Mouse (Mus musculus): ENCODE measurements around the gene Birc2. TPM values are rescaled to one million over a fixed set of nuclear protein-coding genes. Genes with fewer than 3 reads are reported as not detected.

Birc2 gene
- total RNA-seq, 2 experiments from 2014 or later, result 29.4 to 35.0 TPM

GRCm38 (mm10) chr9:7789764-7790575 is 46.9 kb downstream of the Birc2 start:
- peak; percentile 30; the same call in 1 of the 2 replicates for ATAC-seq (replicated peaks; ENCODE audit: low FRiP score, poor library complexity, severe bottlenecking)

GRCm38 (mm10) chr9:7788411-7788810 is 48.5 kb downstream of the Birc2 start:
- no peak for ATAC-seq (replicated peaks; ENCODE audit: low FRiP score, poor library complexity, severe bottlenecking)

GRCm38 (mm10) chr9:7786086-7786485 is 50.8 kb downstream of the Birc2 start:
- no peak for ATAC-seq (replicated peaks; ENCODE audit: low FRiP score, poor library complexity, severe bottlenecking)

- no peak for ATAC-seq (replicated peaks; ENCODE audit: low FRiP score, poor library complexity, severe bottlenecking)
These were observed 51.5 kb downstream of the Birc2 start for GRCm38 (mm10) chr9:7785396-7785795.

GRCm38 (mm10) chr9:7784615-7785012 is 52.2 kb downstream of the Birc2 start:
- no peak for ATAC-seq (replicated peaks; ENCODE audit: low FRiP score, poor library complexity, severe bottlenecking)

- no peak for ATAC-seq (replicated peaks; ENCODE audit: low FRiP score, poor library complexity, severe bottlenecking)
These were observed 52.8 kb downstream of the Birc2 start for GRCm38 (mm10) chr9:7783823-7784614.

- peak; percentile 67 for ATAC-seq (replicated peaks; ENCODE audit: low FRiP score, poor library complexity, severe bottlenecking)
These were observed 56.4 kb downstream of the Birc2 start for GRCm38 (mm10) chr9:7780250-7781150.

- ATAC-seq (replicated peaks; ENCODE audit: low FRiP score, poor library complexity, severe bottlenecking), result no peak
These were observed 57.1 kb downstream of the Birc2 start for GRCm38 (mm10) chr9:7779786-7780185.

GRCm38 (mm10) chr9:7778771-7779170 is 58.1 kb downstream of the Birc2 start:
- ATAC-seq (replicated peaks; ENCODE audit: low FRiP score, poor library complexity, severe bottlenecking), result no peak

- ATAC-seq (replicated peaks; ENCODE audit: low FRiP score, poor library complexity, severe bottlenecking), result no peak
These were observed 59.2 kb downstream of the Birc2 start for GRCm38 (mm10) chr9:7777652-7778051.

GRCm38 (mm10) chr9:7776940-7777339 is 59.9 kb downstream of the Birc2 start:
- ATAC-seq (replicated peaks; ENCODE audit: low FRiP score, poor library complexity, severe bottlenecking), result no peak

GRCm38 (mm10) chr9:7775986-7776385 is 60.9 kb downstream of the Birc2 start:
- no peak for ATAC-seq (replicated peaks; ENCODE audit: low FRiP score, poor library complexity, severe bottlenecking)

GRCm38 (mm10) chr9:7775011-7775410 is 61.9 kb downstream of the Birc2 start:
- no peak for ATAC-seq (replicated peaks; ENCODE audit: low FRiP score, poor library complexity, severe bottlenecking)

GRCm38 (mm10) chr9:7774538-7774937 is 62.3 kb downstream of the Birc2 start:
- no peak for ATAC-seq (replicated peaks; ENCODE audit: low FRiP score, poor library complexity, severe bottlenecking)

- ATAC-seq (replicated peaks; ENCODE audit: low FRiP score, poor library complexity, severe bottlenecking), result no peak
These were observed 63.2 kb downstream of the Birc2 start for GRCm38 (mm10) chr9:7773686-7774085.

GRCm38 (mm10) chr9:7772773-7773454 is 64.0 kb downstream of the Birc2 start:
- no peak for ATAC-seq (replicated peaks; ENCODE audit: low FRiP score, poor library complexity, severe bottlenecking)

- no peak for ATAC-seq (replicated peaks; ENCODE audit: low FRiP score, poor library complexity, severe bottlenecking)
These were observed 64.5 kb downstream of the Birc2 start for GRCm38 (mm10) chr9:7772361-7772760.

GRCm38 (mm10) chr9:7769491-7769890 is 67.4 kb downstream of the Birc2 start:
- no peak for ATAC-seq (replicated peaks; ENCODE audit: low FRiP score, poor library complexity, severe bottlenecking)

- no peak for ATAC-seq (replicated peaks; ENCODE audit: low FRiP score, poor library complexity, severe bottlenecking)
These were observed 67.8 kb downstream of the Birc2 start for GRCm38 (mm10) chr9:7769081-7769480.

Data from erythroblast, adult 5-6 weeks (primary cell).